Mouse (Mus musculus): Measurements from ENCODE around the gene Ankrd45. TPM values are rescaled to one million over a fixed set of nuclear protein-coding genes. Genes with fewer than 3 reads are reported as not detected.

Ankrd45 gene
- total RNA-seq, 2 experiments from 2014 or later, result not detected

- no peak for ATAC-seq (replicated peaks; ENCODE audit: poor library complexity, severe bottlenecking)
These were observed 39.9 kb downstream of the Ankrd45 start for GRCm38 (mm10) chr1:161182386-161182785.

DNA sequence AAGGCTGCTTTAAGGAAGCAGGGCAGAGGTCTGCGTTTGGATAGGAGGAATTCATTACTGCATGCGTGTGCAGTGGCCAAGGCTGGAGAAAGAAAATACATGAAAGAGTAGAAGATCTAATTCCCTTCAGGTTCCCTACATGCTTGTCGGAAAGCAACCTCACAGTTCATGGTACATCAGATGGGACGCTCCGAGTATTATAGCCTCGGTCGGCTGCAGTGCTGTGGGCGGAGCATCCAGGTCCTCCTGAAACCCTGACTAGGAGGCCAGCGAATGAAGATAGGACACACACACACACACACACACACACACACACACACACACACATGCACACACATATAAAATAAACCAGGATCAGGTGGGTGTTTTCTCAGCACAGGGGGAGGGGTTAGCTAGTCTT lies 41.2 kb downstream of the Ankrd45 start:
- peak; percentile 35; the same call in 1 of the 2 replicates for ATAC-seq (replicated peaks; ENCODE audit: poor library complexity, severe bottlenecking)

GRCm38 (mm10) chr1:161185431-161185830 lies 42.9 kb downstream of the Ankrd45 start:
- no peak for ATAC-seq (replicated peaks; ENCODE audit: poor library complexity, severe bottlenecking)

GRCm38 (mm10) chr1:161190253-161190910 lies 47.9 kb downstream of the Ankrd45 start:
- peak; percentile 65 for ATAC-seq (replicated peaks; ENCODE audit: poor library complexity, severe bottlenecking)

GRCm38 (mm10) chr1:161195541-161196351 lies 53.3 kb downstream of the Ankrd45 start:
- peak; percentile 95 for ATAC-seq (replicated peaks; ENCODE audit: poor library complexity, severe bottlenecking)

DNA sequence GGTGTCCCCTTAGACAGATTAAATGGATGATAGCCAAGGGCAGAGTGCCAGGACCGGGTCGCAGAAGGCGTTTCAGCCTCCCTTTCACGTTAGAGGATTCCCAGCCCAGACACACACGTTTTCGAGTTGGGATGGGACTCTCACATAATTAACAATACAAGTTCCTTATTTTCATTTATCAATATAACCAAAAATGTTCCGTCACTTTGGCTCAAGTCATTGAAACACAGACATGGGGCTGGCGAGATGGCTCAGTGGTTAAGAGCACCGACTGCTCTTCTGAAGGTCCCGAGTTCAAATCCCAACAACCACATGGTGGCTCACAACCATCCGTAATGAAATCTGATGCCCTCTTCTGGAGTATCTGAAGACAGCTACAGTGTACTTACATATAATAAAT lies 53.9 kb downstream of the Ankrd45 start:
- peak; percentile 15 for ATAC-seq (replicated peaks; ENCODE audit: poor library complexity, severe bottlenecking)

- 0 out of 2 replicates have a peak, but pooled peaks have one; percentile 41 for ATAC-seq (replicated peaks; ENCODE audit: poor library complexity, severe bottlenecking)
These were observed 57.4 kb downstream of the Ankrd45 start for GRCm38 (mm10) chr1:161199856-161200255.

DNA sequence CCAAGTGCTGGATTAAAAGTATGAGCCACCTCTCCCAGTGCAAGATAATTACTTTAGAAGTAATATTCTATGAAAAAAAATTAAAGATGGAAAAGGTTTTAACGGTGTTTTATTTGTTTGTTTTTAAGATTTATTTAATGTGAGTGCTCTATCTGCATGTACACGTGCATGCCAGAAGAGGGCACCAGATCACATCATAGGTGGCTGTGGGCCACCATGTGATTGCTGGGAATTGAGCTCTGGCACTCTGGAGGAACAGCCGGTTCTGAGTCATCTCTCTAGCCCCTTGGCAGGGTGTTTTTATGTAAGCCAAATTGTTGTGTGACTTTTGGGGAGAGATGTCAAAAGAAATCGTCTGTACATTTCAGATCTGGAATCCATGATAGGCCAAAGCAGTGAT lies 72.0 kb downstream of the Ankrd45 start:
- ATAC-seq (replicated peaks; ENCODE audit: poor library complexity, severe bottlenecking), result peak; percentile 93

DNA sequence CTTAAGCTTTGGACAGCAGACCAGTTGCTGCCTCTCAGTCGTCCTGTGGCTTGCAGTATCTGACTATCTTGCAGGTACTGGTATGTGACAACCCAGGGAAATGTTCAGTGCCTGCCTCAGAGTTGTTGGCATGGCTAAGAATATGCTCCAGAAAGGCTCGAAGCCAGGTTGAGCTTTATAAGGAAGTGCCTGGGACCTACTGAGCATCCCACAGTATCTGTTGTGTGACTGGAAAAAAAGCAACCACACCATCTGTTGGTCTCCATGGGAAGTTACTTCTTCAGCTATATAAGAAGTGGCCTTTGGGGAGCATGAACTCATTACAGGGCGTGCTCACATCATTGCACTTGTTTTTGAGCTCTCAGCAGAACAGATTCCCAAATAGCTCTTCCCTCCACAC lies 77.3 kb downstream of the Ankrd45 start:
- ATAC-seq (replicated peaks; ENCODE audit: poor library complexity, severe bottlenecking), result no peak

Other genes starting within 250 kb of the Ankrd45 start
- gene Rc3h1, start 236.3 kb upstream of the Ankrd45 start, total RNA-seq (2014; fragmentation: Nextera tagmentation), result 33.0 and 34.8 TPM in 2 replicates
- 19.1 and 20.5 TPM in 2 replicates for gene Rc3h1, start 236.3 kb upstream of the Ankrd45 start, total RNA-seq (2017)
- 0.06 and 0.38 TPM in 2 replicates for gene Serpinc1, start 164.1 kb upstream of the Ankrd45 start, total RNA-seq (2014; fragmentation: Nextera tagmentation)
- gene Serpinc1, start 164.1 kb upstream of the Ankrd45 start, total RNA-seq (2017), result 0.21 TPM in 1 of 2 replicates, not detected in the other
- 7.2 and 10.0 TPM in 2 replicates for gene Zbtb37, start 107.8 kb upstream of the Ankrd45 start, total RNA-seq (2014; fragmentation: Nextera tagmentation)
- gene Zbtb37, start 107.8 kb upstream of the Ankrd45 start, total RNA-seq (2017), result 5.0 and 5.7 TPM in 2 replicates
- 42.5 and 44.6 TPM in 2 replicates for gene Dars2, start 72.0 kb upstream of the Ankrd45 start, total RNA-seq (2014; fragmentation: Nextera tagmentation)
- 27.6 and 33.5 TPM in 2 replicates for gene Dars2, start 72.0 kb upstream of the Ankrd45 start, total RNA-seq (2017)
- gene Cenpl, start 72.0 kb upstream of the Ankrd45 start, total RNA-seq (2014; fragmentation: Nextera tagmentation), result 8.4 and 25.6 TPM in 2 replicates
- 5.1 and 10.1 TPM in 2 replicates for gene Cenpl, start 72.0 kb upstream of the Ankrd45 start, total RNA-seq (2017)
- 26.1 and 27.8 TPM in 2 replicates for gene Klhl20, start 11.2 kb upstream of the Ankrd45 start, total RNA-seq (2014; fragmentation: Nextera tagmentation)
- gene Klhl20, start 11.2 kb upstream of the Ankrd45 start, total RNA-seq (2017), result 12.7 and 14.5 TPM in 2 replicates
- gene Tex50, start 16.6 kb downstream of the Ankrd45 start, total RNA-seq (2014; fragmentation: Nextera tagmentation), result not detected in 2 replicates
- not detected in 2 replicates for gene Tex50, start 16.6 kb downstream of the Ankrd45 start, total RNA-seq (2017)
- 217 and 261 TPM in 2 replicates for gene Prdx6, start 108.5 kb downstream of the Ankrd45 start, total RNA-seq (2014; fragmentation: Nextera tagmentation)
- gene Prdx6, start 108.5 kb downstream of the Ankrd45 start, total RNA-seq (2017), result 373 and 405 TPM in 2 replicates

Data from granulocyte monocyte progenitor cell, adult 5-6 weeks (primary cell).